Mouse (Mus musculus) spleen, adult 2 months (tissue): ENCODE results near the gene Arfgap1.

Source experiments
- CTCF ChIP-seq: fragments of 200-500 bp; IDR thresholded peaks from 2 replicates; pipeline ENCODE4 v1.5.1; 2011; ENCODE audit warnings: mild to moderate bottlenecking, inconsistent platforms; ENCODE audit not compliant: insufficient read depth, insufficient read length, insufficient replicate concordance; ENCODE audit errors: extremely low read depth
- POLR2A ChIP-seq: fragments of 200-500 bp; IDR thresholded peaks from 2 replicates; pipeline ENCODE4 v1.6.1; 2011; ENCODE audit warnings: low read depth, low read length, inconsistent platforms

DNA sequence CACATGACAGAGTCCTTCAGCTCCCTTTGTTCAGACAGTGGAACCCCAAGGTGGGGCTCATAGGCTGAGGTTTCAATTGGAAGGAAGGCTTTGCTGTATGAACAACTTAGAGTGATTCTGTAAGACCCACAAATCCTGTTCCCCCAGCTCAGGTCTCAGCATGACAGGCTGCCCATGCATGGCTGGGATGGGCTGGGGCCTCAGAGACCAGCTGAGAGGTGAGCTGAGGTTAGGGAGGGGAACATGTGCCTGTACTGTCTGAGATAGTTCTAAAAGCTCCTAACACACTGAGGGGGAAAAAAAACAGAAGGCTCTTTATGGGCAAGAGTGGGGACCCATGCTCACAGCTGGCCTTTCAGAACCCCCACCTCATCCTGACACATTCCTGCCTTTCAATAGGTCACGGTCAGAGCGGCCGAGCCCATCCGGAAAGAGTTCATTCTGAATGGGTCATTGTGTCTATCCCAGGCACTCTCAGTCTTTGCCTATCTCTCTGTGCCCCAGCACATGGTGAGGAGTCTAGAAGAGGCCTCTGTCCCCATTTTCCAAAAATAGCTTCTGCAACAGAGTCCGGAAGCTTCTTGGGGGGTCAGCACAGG is 20.5 kb downstream of the Arfgap1 start:
- TF ChIP-seq POLR2A (no peak), CTCF (no peak)
